Mouse (Mus musculus) liver, adult 2 months (tissue): ENCODE data around the gene Thbs4.

Experiments
- CTCF ChIP-seq: fragments of 200-500 bp; IDR thresholded peaks from 2 replicates; pipeline ENCODE4 v1.5.1; 2011; ENCODE audit warnings: low read depth, low read length, control low read depth
- POLR2A ChIP-seq: fragments of 200-500 bp; IDR thresholded peaks from 2 replicates; pipeline ENCODE4 v1.6.1; 2011; ENCODE audit warnings: low read length, control low read depth; ENCODE audit not compliant: insufficient read depth; ENCODE audit errors: extremely low read depth

DNA sequence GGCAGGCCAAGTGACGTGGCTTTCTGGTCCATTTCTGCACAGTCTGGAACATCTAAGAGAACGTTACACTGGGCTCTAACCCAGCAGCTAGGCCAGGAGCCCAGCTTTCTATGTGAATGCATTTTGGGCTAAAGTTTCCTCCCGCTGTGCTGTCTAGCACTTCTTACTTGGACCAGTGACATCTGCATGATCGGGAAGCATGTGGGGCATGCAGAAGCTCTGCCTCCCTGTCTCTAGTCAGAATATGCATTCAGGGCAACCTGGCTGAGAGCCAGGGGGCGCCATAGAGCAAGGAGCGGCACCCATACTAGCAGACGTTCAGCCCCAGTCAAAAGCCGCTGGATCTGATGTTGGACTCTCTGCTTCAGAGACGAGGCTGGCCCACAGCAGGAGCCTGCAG, 61.4 kb downstream of the Thbs4 start:
- TF ChIP-seq CTCF (peak; percentile 73), POLR2A (no peak)
